Mouse (Mus musculus) erythroblast, embryonic 14.5 days (primary cell): Measurements from ENCODE around the gene Rprd1b.

ENCODE experiments used
- GATA1 ChIP-seq: IDR thresholded peaks from 2 replicates; pipeline ENCODE4 v1.6.1; 2012; ENCODE audit warnings: low read length, inconsistent platforms, mixed read lengths
- TAL1 ChIP-seq: IDR thresholded peaks from 3 replicates; pipeline ENCODE4 v1.6.1; 2012; ENCODE audit warnings: low read length, inconsistent platforms, mixed read lengths

DNA sequence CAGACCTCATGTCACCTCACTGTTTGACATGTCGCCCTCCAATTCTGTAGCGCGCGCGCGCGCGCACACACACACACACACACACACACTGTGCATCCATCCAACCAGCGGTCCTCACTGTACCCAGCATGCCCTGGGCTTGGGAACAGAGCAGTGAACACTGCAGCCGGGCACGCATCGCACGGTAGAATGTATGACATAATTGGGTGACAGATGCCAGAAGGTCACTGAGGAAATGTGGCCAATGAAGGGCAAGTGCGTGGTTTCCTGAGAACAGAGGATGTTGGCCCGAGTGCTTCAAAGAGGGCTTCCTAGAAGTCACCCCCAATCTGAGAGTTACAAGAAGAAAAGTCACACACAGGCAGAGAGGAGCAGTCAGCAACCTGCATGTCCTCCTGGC is 146.7 kb downstream of the Rprd1b start:
- TF ChIP-seq GATA1 (no peak), TAL1 (no peak)
